Mouse (Mus musculus): ENCODE measurements around the gene Gm11985. TPM values are rescaled to one million over a fixed set of nuclear protein-coding genes. Genes with fewer than 3 reads are reported as not detected.

Gm11985 gene
- polyA plus RNA-seq, 1 experiment = not detected

DNA sequence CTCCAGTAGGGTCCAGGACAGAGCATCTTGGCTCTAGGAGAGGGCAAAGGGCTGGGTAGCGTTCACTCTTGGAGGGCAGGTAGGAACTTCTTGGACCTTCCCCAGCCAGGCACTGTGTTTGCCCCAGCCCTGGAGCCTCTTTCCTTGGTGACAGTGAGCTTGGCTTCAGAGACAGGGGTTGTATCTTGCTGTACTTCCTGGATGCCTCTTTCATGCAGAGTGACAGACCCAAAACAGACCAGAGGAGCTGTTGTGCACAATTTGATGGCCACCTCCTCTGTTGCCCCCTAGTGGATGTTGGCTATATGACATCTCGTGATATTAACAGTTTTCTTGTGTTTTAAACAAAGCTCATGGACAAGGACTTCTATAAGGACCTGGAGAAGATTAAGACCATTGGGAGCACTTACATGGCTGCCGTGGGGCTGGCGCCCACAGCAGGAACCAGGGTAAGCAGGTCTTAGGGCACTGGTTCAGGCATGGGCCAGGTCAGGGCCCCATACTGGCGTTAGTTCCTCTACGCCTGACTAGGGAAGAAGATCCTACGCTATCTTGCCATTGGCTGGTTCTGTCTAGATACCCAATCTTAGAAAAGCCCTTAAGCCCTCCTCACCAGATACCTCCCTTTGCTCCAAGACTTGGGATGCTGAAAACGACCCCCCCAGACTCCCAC is 26.7 kb downstream of the Gm11985 start:
- Histone ChIP-seq H3K4me1 (peaks cover 3% of the 10 kb centered on the region; the same call in 1 of the 2 replicates), H3K9me3 (no peaks in the 10 kb centered on the region), H3K27me3 (replicated peaks) (no peaks in the 10 kb centered on the region), H3K36me3 (replicated peaks; ENCODE audit: low read length) (no peaks in the 10 kb centered on the region), H3K4me3 (replicated peaks) (no peak overlapping the region)
- TF ChIP-seq FLI1 (IDR thresholded peaks at IDR 0.05; ENCODE audit: low read length) (no peak), GATA1 (IDR thresholded peaks at IDR 0.05; ENCODE audit: borderline replicate concordance, low read length) (no peak)

DNA sequence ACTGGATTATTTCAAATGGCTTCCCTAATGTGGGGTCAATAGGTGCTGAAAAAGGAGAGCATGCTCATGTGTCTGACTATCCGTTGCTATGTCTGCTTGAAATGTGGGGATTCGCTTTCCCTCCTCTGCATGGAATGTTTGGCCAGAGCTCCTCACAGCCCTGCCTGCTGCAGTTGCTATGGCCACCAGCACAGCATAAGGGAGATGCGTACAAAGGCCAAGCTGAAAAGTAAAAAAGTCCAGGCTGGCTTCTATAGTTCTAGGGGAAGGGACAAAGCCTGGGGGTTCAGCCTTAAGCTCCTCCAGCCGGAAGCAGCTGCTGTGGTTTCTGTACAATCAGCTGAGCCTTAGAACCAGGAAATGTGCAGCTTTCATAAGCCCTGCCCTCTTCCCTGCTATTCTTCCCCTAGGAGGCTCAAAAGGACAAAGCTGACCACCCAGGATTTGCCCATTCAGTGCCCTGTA is 27.7 kb downstream of the Gm11985 start:
- Histone ChIP-seq H3K4me3 (replicated peaks) (no peak overlapping the region), H3K9me3 (no peaks in the 10 kb centered on the region), H3K36me3 (replicated peaks; ENCODE audit: low read length) (no peaks in the 10 kb centered on the region), H3K27me3 (replicated peaks) (no peaks in the 10 kb centered on the region), H3K4me1 (peaks cover 3% of the 10 kb centered on the region; the same call in 1 of the 2 replicates)
- TF ChIP-seq GATA1 (IDR thresholded peaks at IDR 0.05; ENCODE audit: borderline replicate concordance, low read length) (no peak), FLI1 (IDR thresholded peaks at IDR 0.05; ENCODE audit: low read length) (no peak)

DNA sequence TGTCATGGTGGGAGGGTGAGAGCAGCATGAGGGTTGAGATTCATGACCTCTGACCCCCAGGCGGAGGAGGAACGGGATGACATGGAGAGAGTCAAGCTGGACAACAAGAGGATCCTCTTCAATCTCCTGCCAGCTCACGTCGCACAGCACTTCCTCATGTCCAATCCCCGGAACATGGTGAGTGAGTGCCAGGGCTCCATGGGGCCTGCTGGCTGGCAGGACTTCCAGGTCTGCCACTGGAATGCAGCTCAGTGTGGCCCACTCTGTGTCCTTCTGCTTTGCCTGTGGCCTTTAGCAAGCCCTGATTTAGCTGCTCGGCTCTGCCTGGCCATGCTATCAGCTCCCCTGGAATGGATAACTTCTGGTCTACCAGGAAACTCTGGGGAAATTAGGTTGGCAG is 28.2 kb downstream of the Gm11985 start:
- TF ChIP-seq GATA1 (IDR thresholded peaks at IDR 0.05; ENCODE audit: borderline replicate concordance, low read length) = no peak
- TF ChIP-seq FLI1 (IDR thresholded peaks at IDR 0.05; ENCODE audit: low read length) = no peak
- Histone ChIP-seq H3K9me3 (no peaks in the 10 kb centered on the region), H3K4me3 (replicated peaks) (peak overlapping the region; percentile 21), H3K4me1 (peaks cover 3% of the 10 kb centered on the region; the same call in 1 of the 2 replicates), H3K36me3 (replicated peaks; ENCODE audit: low read length) (no peaks in the 10 kb centered on the region), H3K27me3 (replicated peaks) (no peaks in the 10 kb centered on the region)

DNA sequence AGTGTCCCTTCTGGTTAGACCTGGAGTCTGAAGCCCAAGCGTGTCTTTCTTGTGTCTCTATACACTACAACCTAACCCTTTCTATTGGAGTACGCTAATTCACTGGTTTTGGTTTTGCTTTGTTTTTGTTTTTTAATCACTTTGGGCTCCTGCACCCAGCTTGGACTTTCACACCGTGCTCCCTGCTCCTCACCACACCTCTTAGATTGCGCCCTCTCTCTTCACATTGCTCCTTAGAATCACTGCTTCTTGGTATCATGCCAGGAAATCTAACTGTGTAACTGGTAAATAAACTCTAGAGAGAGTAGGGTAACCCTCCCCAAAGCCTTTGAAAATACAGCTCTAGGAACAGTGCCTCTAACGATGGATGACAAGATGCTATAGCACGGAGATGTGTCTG is 30.2 kb downstream of the Gm11985 start:
- no peak overlapping the region for H3K4me3 ChIP-seq (replicated peaks)
- TF ChIP-seq GATA1 (IDR thresholded peaks at IDR 0.05; ENCODE audit: borderline replicate concordance, low read length) (no peak), FLI1 (IDR thresholded peaks at IDR 0.05; ENCODE audit: low read length) (no peak)

DNA sequence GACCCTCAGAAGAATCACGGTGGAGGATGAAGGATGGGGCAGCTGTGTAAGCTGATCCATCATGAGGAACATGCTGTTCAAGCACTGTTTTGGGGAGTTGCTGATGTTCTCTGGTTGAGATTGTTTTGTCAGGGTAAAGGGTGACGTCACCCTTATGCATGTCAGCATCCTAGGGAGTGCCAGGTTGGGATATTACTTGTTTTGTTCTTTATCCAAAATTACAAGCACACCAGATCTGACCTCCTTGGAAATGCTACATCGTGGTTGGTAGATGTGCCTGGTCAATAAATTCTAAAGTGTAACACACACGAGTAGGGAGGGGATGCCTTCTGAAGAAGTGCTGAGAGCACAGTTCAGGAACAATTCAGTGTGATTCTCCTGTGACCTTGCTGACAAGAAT is 31.9 kb downstream of the Gm11985 start:
- H3K9me3 ChIP-seq = peaks cover 11% of the 10 kb centered on the region; the same call in 1 of the 2 replicates
- H3K27me3 ChIP-seq (replicated peaks) = no peaks in the 10 kb centered on the region
- peaks cover 3% of the 10 kb centered on the region; the same call in 1 of the 2 replicates for H3K4me1 ChIP-seq
- no peak overlapping the region for H3K4me3 ChIP-seq (replicated peaks)
- no peaks in the 10 kb centered on the region for H3K36me3 ChIP-seq (replicated peaks; ENCODE audit: low read length)
- no peak for TF ChIP-seq FLI1 (IDR thresholded peaks at IDR 0.05; ENCODE audit: low read length)
- no peak for TF ChIP-seq GATA1 (IDR thresholded peaks at IDR 0.05; ENCODE audit: borderline replicate concordance, low read length)

More for the DNA sequence above, 30.2 kb downstream of the Gm11985 start:
- peaks cover 3% of the 10 kb centered on the region; the same call in 1 of the 2 replicates for H3K4me1 ChIP-seq
- no peaks in the 10 kb centered on the region for H3K9me3 ChIP-seq
- H3K36me3 ChIP-seq (replicated peaks; ENCODE audit: low read length) = no peaks in the 10 kb centered on the region
- no peaks in the 10 kb centered on the region for H3K27me3 ChIP-seq (replicated peaks)

DNA sequence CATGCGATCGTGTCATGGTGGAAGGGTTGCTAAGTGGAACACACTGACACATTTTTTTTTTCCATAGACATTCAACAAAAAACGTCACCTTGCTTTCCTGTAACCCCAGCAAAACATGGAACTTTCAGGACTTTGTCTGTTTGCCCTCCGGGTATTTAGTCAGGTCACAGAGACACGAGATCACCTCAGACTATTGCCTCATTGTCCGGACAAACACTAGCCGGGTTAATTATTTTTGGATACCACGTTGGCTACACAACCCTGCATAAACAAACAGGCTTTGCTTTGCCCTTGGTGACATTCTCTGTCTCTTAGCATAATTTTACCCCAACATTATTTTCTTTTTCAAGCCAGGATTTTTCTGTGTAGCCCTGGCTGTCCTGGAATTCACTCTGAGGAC is 35.3 kb downstream of the Gm11985 start:
- Histone ChIP-seq H3K27me3 (replicated peaks) (no peaks in the 10 kb centered on the region), H3K9me3 (peaks cover 17% of the 10 kb centered on the region; the same call in 1 of the 2 replicates), H3K36me3 (replicated peaks; ENCODE audit: low read length) (no peaks in the 10 kb centered on the region), H3K4me3 (replicated peaks) (no peak overlapping the region), H3K4me1 (no peaks in the 10 kb centered on the region)
- no peak for TF ChIP-seq GATA1 (IDR thresholded peaks at IDR 0.05; ENCODE audit: borderline replicate concordance, low read length)
- no peak for TF ChIP-seq FLI1 (IDR thresholded peaks at IDR 0.05; ENCODE audit: low read length)

DNA sequence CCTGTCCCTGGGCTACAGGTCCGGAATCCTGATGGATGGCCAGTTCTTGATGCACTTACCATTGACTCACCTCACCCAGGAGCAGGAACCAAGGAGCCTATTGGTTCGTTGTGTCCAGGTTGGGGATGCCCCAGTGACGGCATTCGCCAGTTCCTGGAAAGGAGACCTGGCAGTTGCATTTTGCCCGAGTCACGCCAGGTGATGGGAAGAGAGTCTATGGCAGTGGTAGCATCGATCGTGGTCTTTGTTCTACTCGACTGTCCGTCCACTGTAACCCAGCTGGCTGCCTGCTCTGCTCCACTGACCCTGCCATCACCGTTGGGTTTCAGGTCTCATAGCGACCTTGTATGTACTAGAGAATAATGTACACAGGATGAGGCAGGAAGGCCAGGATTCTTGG is 36.0 kb downstream of the Gm11985 start:
- peaks cover 20% of the 10 kb centered on the region; the same call in 1 of the 2 replicates for H3K9me3 ChIP-seq
- no peaks in the 10 kb centered on the region for H3K36me3 ChIP-seq (replicated peaks; ENCODE audit: low read length)
- no peaks in the 10 kb centered on the region for H3K4me1 ChIP-seq
- no peaks in the 10 kb centered on the region for H3K27me3 ChIP-seq (replicated peaks)
- H3K4me3 ChIP-seq (replicated peaks) = no peak overlapping the region
- TF ChIP-seq FLI1 (IDR thresholded peaks at IDR 0.05; ENCODE audit: low read length) (no peak), GATA1 (IDR thresholded peaks at IDR 0.05; ENCODE audit: borderline replicate concordance, low read length) (no peak)

DNA sequence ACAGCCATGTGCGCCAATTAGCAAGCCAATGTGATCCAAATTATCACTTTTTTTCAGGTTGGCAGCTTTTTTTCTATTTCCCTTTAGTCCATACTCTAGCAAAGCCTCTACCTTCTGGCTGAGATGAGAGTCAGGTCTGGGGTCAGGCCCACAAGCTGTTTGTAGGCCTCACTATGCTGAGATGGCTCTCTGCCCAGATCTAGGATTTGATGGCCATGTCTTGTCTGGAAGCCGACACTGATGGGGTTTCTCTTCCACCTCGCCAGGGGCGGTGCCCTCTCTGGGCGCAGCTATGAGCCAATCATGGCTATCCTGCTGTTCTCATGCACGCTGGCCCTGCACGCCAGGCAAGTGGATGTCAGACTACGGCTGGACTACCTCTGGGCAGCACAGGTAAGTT is 37.9 kb downstream of the Gm11985 start:
- TF ChIP-seq GATA1 (IDR thresholded peaks at IDR 0.05; ENCODE audit: borderline replicate concordance, low read length) = no peak
- TF ChIP-seq FLI1 (IDR thresholded peaks at IDR 0.05; ENCODE audit: low read length) = no peak
- no peaks in the 10 kb centered on the region for H3K36me3 ChIP-seq (replicated peaks; ENCODE audit: low read length)
- H3K4me1 ChIP-seq = no peaks in the 10 kb centered on the region
- H3K27me3 ChIP-seq (replicated peaks) = no peaks in the 10 kb centered on the region
- no peak overlapping the region for H3K4me3 ChIP-seq (replicated peaks)
- H3K9me3 ChIP-seq = peaks cover 20% of the 10 kb centered on the region; the same call in 1 of the 2 replicates

DNA sequence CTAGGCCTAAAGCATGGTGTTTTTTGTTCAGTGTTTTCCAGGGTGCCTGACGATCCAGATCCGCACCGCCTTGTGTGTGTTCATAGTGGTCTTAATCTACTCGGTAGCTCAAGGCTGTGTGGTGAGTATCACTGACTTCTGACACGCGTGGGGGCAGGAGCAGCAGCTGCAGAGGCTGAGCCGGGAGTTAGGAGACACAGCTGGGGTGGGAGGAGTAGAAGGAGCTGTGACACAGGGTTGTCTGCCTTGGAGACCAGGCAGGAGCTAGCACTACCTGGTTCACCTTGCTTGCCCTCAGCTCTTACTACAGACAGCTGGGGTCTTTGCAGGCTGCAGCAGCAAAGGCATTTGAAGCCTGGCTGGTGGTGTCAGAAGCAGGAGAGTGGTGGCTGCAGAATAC is 38.9 kb downstream of the Gm11985 start:
- Histone ChIP-seq H3K36me3 (replicated peaks; ENCODE audit: low read length) (no peaks in the 10 kb centered on the region), H3K4me3 (replicated peaks) (no peak overlapping the region), H3K4me1 (no peaks in the 10 kb centered on the region), H3K9me3 (peaks cover 20% of the 10 kb centered on the region; the same call in 1 of the 2 replicates), H3K27me3 (replicated peaks) (no peaks in the 10 kb centered on the region)
- TF ChIP-seq FLI1 (IDR thresholded peaks at IDR 0.05; ENCODE audit: low read length) (no peak), GATA1 (IDR thresholded peaks at IDR 0.05; ENCODE audit: borderline replicate concordance, low read length) (no peak)

DNA sequence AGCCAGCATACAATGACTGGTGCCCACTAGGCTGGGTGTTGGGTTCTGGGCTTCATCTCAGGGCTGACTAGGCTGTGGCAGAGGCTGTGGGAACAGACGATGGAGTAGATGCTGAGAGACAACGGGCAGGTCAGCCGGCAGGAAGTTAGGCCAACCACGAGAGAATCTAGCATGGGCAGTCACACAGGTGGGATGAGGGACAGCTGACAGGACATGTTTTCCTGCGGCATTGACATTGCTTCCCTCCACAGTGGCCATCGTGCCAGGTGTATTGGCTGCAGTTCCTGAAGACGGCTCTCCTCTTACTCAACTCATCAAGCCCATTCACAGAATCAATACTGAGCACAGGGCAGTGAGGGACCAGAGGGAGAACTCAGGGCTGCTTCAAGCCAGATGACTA is 40.4 kb downstream of the Gm11985 start:
- TF ChIP-seq FLI1 (IDR thresholded peaks at IDR 0.05; ENCODE audit: low read length) (no peak), GATA1 (IDR thresholded peaks at IDR 0.05; ENCODE audit: borderline replicate concordance, low read length) (no peak)
- H3K4me3 ChIP-seq (replicated peaks) = no peak overlapping the region
- no peaks in the 10 kb centered on the region for H3K27me3 ChIP-seq (replicated peaks)
- H3K4me1 ChIP-seq = no peaks in the 10 kb centered on the region
- no peaks in the 10 kb centered on the region for H3K36me3 ChIP-seq (replicated peaks; ENCODE audit: low read length)
- peaks cover 20% of the 10 kb centered on the region; the same call in 1 of the 2 replicates for H3K9me3 ChIP-seq

Data from megakaryocyte, embryonic 14.5 days (primary cell).